Mouse (Mus musculus) MEL (cell line): ENCODE measurements around the gene 4833439L19Rik. TPM values are rescaled to one million over a fixed set of nuclear protein-coding genes. Genes with fewer than 3 reads are reported as not detected.

Experiments
- DNase-seq: peaks from one replicate; pipeline ENCODE4 v3.0.0; 2011; ENCODE audit warnings: low read depth, low spot score
- H3K27ac ChIP-seq: 2 replicates; pipeline ENCODE4 v1.5.1; 2012; ENCODE audit warnings: low read depth, mild to moderate bottlenecking, control low read depth, low read length, moderate library complexity; ENCODE audit not compliant: control insufficient read depth
- H3K27me3 ChIP-seq, 2 experiments: fragments of 150-350 bp in 1 of 2; sonication (generic) in 1 of 2; 2 replicates each; pipeline ENCODE4 v1.6.1; 2012; ENCODE audit warnings: low read length in 2 of 2, mild to moderate bottlenecking in 2 of 2, improper control_type of control experiment in 1 of 2, moderate library complexity in 1 of 2; ENCODE audit not compliant: insufficient read depth in 2 of 2, control insufficient read depth in 1 of 2
- H3K36me3 ChIP-seq, 2 experiments: 2 replicates each; pipeline ENCODE4 v1.6.1; 2012 to 2014; ENCODE audit warnings: low read length in 2 of 2, improper control_type of control experiment in 1 of 2, inconsistent platforms in 1 of 2, mild to moderate bottlenecking in 1 of 2; ENCODE audit not compliant: insufficient read depth in 2 of 2, control insufficient read depth in 1 of 2
- H3K4me1 ChIP-seq, 2 experiments: fragments of 150-350 bp in 1 of 2; sonication (generic) in 1 of 2; 2 replicates each; pipeline ENCODE4 v1.6.1; 2012; ENCODE audit warnings: low read length in 2 of 2, improper control_type of control experiment in 1 of 2, mild to moderate bottlenecking in 1 of 2; ENCODE audit not compliant: insufficient read depth in 2 of 2, control insufficient read depth in 1 of 2
- H3K4me3 ChIP-seq, 2 experiments: fragments of 150-350 bp in 1 of 2; sonication (generic) in 1 of 2; 2 replicates each; pipeline ENCODE4 v1.5.1; 2012; ENCODE audit warnings: low read depth in 2 of 2, low read length in 2 of 2, mild to moderate bottlenecking in 2 of 2, moderate library complexity in 2 of 2, control low read depth in 1 of 2, improper control_type of control experiment in 1 of 2; ENCODE audit not compliant: control insufficient read depth in 1 of 2, insufficient read depth in 1 of 2
- H3K79me2 ChIP-seq: 2 replicates; pipeline ENCODE4 v1.6.1; 2012; ENCODE audit warnings: mild to moderate bottlenecking, low read length, moderate library complexity; ENCODE audit not compliant: control insufficient read depth, poor library complexity, insufficient read depth
- H3K9ac ChIP-seq: 2 replicates; pipeline ENCODE4 v1.6.1; 2012; ENCODE audit warnings: low read depth, mild to moderate bottlenecking, control low read depth, low read length, moderate library complexity; ENCODE audit not compliant: control insufficient read depth, poor library complexity, severe bottlenecking
- H3K9me3 ChIP-seq: fragments of 150-350 bp; sonication (generic); replicated peaks from 2 replicates; pipeline ENCODE4 v1.6.1; 2012; ENCODE audit warnings: mild to moderate bottlenecking, low read length, improper control_type of control experiment, moderate library complexity; ENCODE audit not compliant: insufficient read depth
- BHLHE40 ChIP-seq: IDR thresholded peaks from 2 replicates; pipeline ENCODE4 v1.6.1; 2012; ENCODE audit warnings: low read depth, mild to moderate bottlenecking, inconsistent platforms, low read length, improper control_type of control experiment, borderline replicate concordance
- CTCF ChIP-seq, 3 experiments: IDR thresholded peaks in 2 of 3; conservative IDR thresholded peaks in 1 of 3; 2 replicates each; pipeline ENCODE4 v1.5.1; 2011 to 2012; ENCODE audit warnings: low read length in 3 of 3, low read depth in 2 of 3, mild to moderate bottlenecking in 2 of 3, improper control_type of control experiment in 1 of 3, inconsistent platforms in 1 of 3, mixed read lengths in 1 of 3, moderate library complexity in 1 of 3; ENCODE audit not compliant: control insufficient read depth in 1 of 3, insufficient read depth in 1 of 3, poor library complexity in 1 of 3, severe bottlenecking in 1 of 3
- E2F4 ChIP-seq: IDR thresholded peaks from 2 replicates; pipeline ENCODE4 v1.6.1; 2011; ENCODE audit warnings: low read depth, low read length, improper control_type of control experiment, borderline replicate concordance
- ELF1 ChIP-seq: IDR thresholded peaks from 2 replicates; pipeline ENCODE4 v1.6.1; 2014; ENCODE audit warnings: low read depth, mild to moderate bottlenecking, inconsistent platforms, low read length, improper control_type of control experiment, moderate library complexity
- EP300 ChIP-seq, 2 experiments: IDR thresholded peaks; 2 replicates each; pipeline ENCODE4 v1.6.1; 2011; ENCODE audit warnings: improper control_type of control experiment in 2 of 2, low read length in 2 of 2, low read depth in 1 of 2, mild to moderate bottlenecking in 1 of 2
- MAFK ChIP-seq: IDR thresholded peaks from 2 replicates; pipeline ENCODE4 v1.6.1; 2011; ENCODE audit warnings: low read depth, mild to moderate bottlenecking, low read length, improper control_type of control experiment, borderline replicate concordance
- MAZ ChIP-seq: IDR thresholded peaks from 2 replicates; pipeline ENCODE4 v1.6.1; 2012; ENCODE audit warnings: low read depth, mild to moderate bottlenecking, inconsistent platforms, low read length, improper control_type of control experiment
- MXI1 ChIP-seq: IDR thresholded peaks from 2 replicates; pipeline ENCODE4 v1.6.1; 2011; ENCODE audit warnings: mild to moderate bottlenecking, low read depth, low read length, improper control_type of control experiment
- MYB ChIP-seq: IDR thresholded peaks from 2 replicates; pipeline ENCODE4 v1.6.1; 2011; ENCODE audit warnings: mild to moderate bottlenecking, low read depth, low read length, improper control_type of control experiment
- MYC ChIP-seq: IDR thresholded peaks from 2 replicates; pipeline ENCODE4 v1.6.1; 2011; ENCODE audit warnings: low read depth, mild to moderate bottlenecking, low read length, improper control_type of control experiment, moderate library complexity
- NELFE ChIP-seq: IDR thresholded peaks from 2 replicates; pipeline ENCODE4 v1.6.1; 2011; ENCODE audit warnings: low read depth, low read length, improper control_type of control experiment
- NRF1 ChIP-seq: IDR thresholded peaks from 2 replicates; pipeline ENCODE4 v1.6.1; 2014; ENCODE audit warnings: low read depth, mild to moderate bottlenecking, inconsistent platforms, low read length, improper control_type of control experiment, moderate library complexity; ENCODE audit not compliant: poor library complexity, insufficient read depth, severe bottlenecking
- POLR2A ChIP-seq, 2 experiments: IDR thresholded peaks; 2 replicates each; pipeline ENCODE4 v1.6.1; 2011 to 2012; ENCODE audit warnings: low read length in 2 of 2, mild to moderate bottlenecking in 2 of 2, control low read depth in 1 of 2, improper control_type of control experiment in 1 of 2, low read depth in 1 of 2, moderate library complexity in 1 of 2; ENCODE audit not compliant: control insufficient read depth in 1 of 2, insufficient read depth in 1 of 2, poor library complexity in 1 of 2
- POLR2AphosphoS5 ChIP-seq: IDR thresholded peaks from 2 replicates; pipeline ENCODE4 v1.6.1; 2012; ENCODE audit warnings: low read depth, borderline replicate concordance, mild to moderate bottlenecking, inconsistent platforms, low read length, moderate library complexity, mixed read lengths
- RAD21 ChIP-seq: IDR thresholded peaks from 2 replicates; pipeline ENCODE4 v1.6.1; 2011; ENCODE audit warnings: mild to moderate bottlenecking, low read depth, low read length, improper control_type of control experiment
- RCOR1 ChIP-seq: IDR thresholded peaks from 2 replicates; pipeline ENCODE4 v1.6.1; 2012; ENCODE audit warnings: low read depth, mild to moderate bottlenecking, inconsistent platforms, low read length, improper control_type of control experiment
- SMC3 ChIP-seq: IDR thresholded peaks from 2 replicates; pipeline ENCODE4 v1.6.1; 2011; ENCODE audit warnings: low read depth, low read length, improper control_type of control experiment
- TBP ChIP-seq: IDR thresholded peaks from 2 replicates; pipeline ENCODE4 v1.8.0; 2011; ENCODE audit warnings: low read depth, low read length, improper control_type of control experiment
- ZC3H11A ChIP-seq: IDR thresholded peaks from 2 replicates; pipeline ENCODE4 v1.6.1; 2012; ENCODE audit warnings: low read depth, mild to moderate bottlenecking, inconsistent platforms, low read length, improper control_type of control experiment
- ZMIZ1 ChIP-seq: IDR thresholded peaks from 2 replicates; pipeline ENCODE4 v1.6.1; 2012; ENCODE audit warnings: low read depth, mild to moderate bottlenecking, inconsistent platforms, low read length, improper control_type of control experiment, moderate library complexity
- ZNF384 ChIP-seq: IDR thresholded peaks from 2 replicates; pipeline ENCODE4 v1.6.1; 2012; ENCODE audit warnings: low read depth, mild to moderate bottlenecking, inconsistent platforms, low read length, improper control_type of control experiment
- polyA plus RNA-seq, 2 experiments: library from polyadenylated mRNA; stranded (reverse) in 1 of 2; unstranded in 1 of 2; fragments of >175 nt in 1 of 2; fragments of >200 nt in 1 of 2; gene quantifications; 2 replicates each; pipeline versions ENCODE4 v1.2.1 to v1.2.4; 2012; ENCODE audit warnings: low replicate concordance in 2 of 2, low read depth in 1 of 2; ENCODE audit not compliant: insufficient read length in 2 of 2, insufficient read depth in 1 of 2, missing spikeins in 1 of 2
- total RNA-seq: library from RNA; depleted of rRNA; stranded (reverse); fragments of 300-350 nt; gene quantifications from 2 replicates; pipeline ENCODE4 v1.2.3, GENCODE M21; 2012

The 4833439L19Rik gene
- total and polyA plus RNA-seq, 3 experiments: 34.2 to 53.8 TPM; not detected in 1

DNA sequence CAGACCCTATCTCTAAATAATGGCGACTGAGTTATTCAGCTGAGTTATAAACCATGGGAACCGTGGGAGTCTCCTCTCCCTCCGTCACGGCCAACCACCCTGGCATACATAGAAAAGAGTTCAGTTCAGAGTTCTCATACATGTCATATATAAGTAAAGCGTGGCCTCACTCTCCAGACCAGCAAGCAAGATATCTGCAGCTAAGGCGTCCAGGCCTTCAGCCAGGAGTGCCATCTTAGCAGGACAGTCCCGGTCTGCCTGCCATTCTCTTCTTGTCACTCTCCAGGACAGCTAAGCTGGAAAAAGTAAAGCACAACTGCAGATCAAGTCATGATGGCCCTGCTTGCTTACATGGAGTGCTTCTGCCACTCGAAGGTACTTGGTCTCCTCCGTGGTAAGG is 9.1 kb downstream of the 4833439L19Rik start:
- no peak for TF ChIP-seq RAD21
- no peak for TF ChIP-seq BHLHE40
- TF ChIP-seq NRF1: no peak
- TF ChIP-seq EP300 (IDR thresholded peaks at IDR 0.05; ENCODE audit: low read depth in 1 of 2, low read length in 2 of 2): no peak
- no peak for TF ChIP-seq TBP
- TF ChIP-seq MAZ: no peak
- TF ChIP-seq ZC3H11A: no peak
- no peak for TF ChIP-seq NELFE
- no peak for TF ChIP-seq ZMIZ1
- no peak for TF ChIP-seq ELF1
- no peak for TF ChIP-seq RCOR1
- no peak for TF ChIP-seq POLR2AphosphoS5
- TF ChIP-seq MYC: no peak
- no peak for TF ChIP-seq MAFK
- TF ChIP-seq POLR2A (IDR thresholded peaks at IDR 0.05; ENCODE audit: control insufficient read depth in 1 of 2, insufficient read depth in 1 of 2, low read depth in 1 of 2, low read length in 2 of 2, poor library complexity in 1 of 2): no peak
- Histone ChIP-seq H3K79me2 (0 out of 2 replicates have a peak, but pooled peaks cover 2% of the 10 kb centered on the region), H3K4me1 (no peaks in the 10 kb centered on the region), H3K9ac (no peak overlapping the region), H3K27ac (no peak overlapping the region), H3K4me3 (no peak overlapping the region), H3K27me3 (no peaks in the 10 kb centered on the region), H3K36me3 (peaks cover 0 to 3% of the 10 kb centered on the region in 2 experiments; a peak in 2 of 4 replicates), H3K9me3 (no peaks in the 10 kb centered on the region)
- DNase-seq: no peak

- H3K4me3 ChIP-seq: no peak overlapping the region
- H3K9me3 ChIP-seq: no peaks in the 10 kb centered on the region
- no peak for DNase-seq
- TF ChIP-seq RCOR1 (no peak), ZNF384 (no peak), E2F4 (no peak), MAFK (no peak), MYC (no peak), NRF1 (no peak), SMC3 (no peak), CTCF (IDR thresholded peaks at IDR 0.05 in 2 of 3, conservative IDR thresholded peaks at IDR 0.05 in 1 of 3; ENCODE audit: control insufficient read depth in 1 of 3, insufficient read depth in 1 of 3, low read depth in 2 of 3, low read length in 3 of 3, poor library complexity in 1 of 3, severe bottlenecking in 1 of 3) (no peak), MYB (no peak), MXI1 (no peak)
- no peaks in the 10 kb centered on the region for H3K79me2 ChIP-seq
- H3K4me1 ChIP-seq: no peaks in the 10 kb centered on the region
- no peaks in the 10 kb centered on the region for H3K27me3 ChIP-seq
- peaks cover 0 to 7% of the 10 kb centered on the region in 2 experiments; a peak in 2 of 4 replicates for H3K36me3 ChIP-seq
- no peak overlapping the region for H3K9ac ChIP-seq
- H3K27ac ChIP-seq: no peak overlapping the region
Observed at GRCm38 (mm10) chr13:54548036-54548435, 17.2 kb downstream of the 4833439L19Rik start.
